Mouse (Mus musculus): Measurements from ENCODE around the gene Stil.

The Stil gene

DNA sequence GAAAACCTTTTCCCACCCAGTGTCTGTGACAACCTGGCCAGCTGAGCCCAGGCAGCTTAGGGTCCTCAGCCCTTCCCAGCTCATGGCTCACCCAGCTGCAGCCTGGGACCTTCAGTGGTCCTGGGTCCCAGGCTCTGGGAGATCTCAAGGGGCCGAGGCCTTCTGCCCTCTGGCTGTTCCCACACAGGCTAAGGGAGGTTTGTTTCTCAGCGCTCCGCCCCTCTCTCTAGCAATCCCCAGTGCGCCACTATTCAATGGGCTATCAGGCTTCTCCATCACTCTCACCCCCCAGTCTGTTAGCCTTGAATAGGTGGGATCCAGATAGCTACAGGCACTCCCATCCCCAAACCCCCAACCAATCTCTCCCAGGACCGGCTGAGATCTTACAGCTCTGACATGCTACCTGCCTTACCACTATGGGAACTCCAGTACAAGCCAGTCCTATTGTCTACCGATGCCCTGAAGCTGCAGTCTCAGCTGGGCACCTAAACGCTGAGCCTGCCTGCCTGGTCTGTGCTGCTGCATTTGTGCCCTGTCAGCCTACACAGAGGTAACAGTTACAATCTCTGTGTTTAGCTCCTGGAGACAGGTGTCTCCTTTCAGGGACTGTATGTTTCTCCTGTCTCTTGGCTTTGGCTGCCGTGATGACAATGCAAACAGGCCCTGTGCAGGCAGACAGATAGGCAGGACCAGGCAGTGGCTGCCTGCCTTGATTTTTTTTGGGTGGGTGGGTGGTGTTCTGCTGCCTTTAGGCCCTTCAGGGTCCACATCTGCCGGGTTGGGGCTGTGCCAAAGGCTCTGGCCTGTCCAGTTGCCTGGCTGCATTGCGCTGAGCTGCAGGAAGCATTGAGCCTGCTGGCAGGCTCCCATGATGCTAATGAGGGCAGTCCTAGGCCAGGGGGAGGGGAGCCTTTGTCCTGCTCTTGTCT, 79.2 kb downstream of the Stil start:
- DNase-seq (ENCODE audit: extremely low read depth, insufficient read length, low spot score): no peak

DNA sequence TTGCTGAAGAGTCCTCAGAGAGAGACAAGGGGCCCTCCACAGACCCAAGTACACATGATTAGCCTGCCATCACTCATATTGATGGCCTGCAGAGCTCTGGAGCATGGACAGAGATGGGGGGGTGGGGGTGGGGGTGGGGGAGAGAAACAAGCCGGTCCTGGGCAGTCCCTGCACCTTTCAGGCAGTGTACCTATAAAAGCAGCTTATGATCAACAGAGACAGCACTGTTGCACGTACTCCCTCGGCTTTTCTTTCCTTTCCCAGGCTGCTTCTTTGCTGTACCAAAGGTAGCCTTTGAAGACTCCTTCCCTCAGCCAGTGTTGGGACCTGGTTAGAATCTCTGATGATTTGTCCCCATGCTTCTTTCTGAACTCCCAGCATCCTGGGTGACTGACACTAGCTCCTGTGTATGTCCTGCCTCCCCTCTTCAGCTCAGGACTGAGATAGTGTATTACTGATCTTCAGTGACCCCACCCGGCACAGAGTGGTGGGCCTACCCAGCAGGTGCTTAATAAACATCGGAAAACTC, 79.9 kb downstream of the Stil start:
- no peak for DNase-seq (ENCODE audit: extremely low read depth, insufficient read length, low spot score)

- no peak for DNase-seq (ENCODE audit: extremely low read depth, insufficient read length, low spot score)
Observed at GRCm38 (mm10) chr4:115083031-115083430, 83.1 kb downstream of the Stil start.

- DNase-seq (ENCODE audit: extremely low read depth, insufficient read length, low spot score): peak; percentile 15
Observed at GRCm38 (mm10) chr4:115085522-115086095, 85.7 kb downstream of the Stil start.

DNA sequence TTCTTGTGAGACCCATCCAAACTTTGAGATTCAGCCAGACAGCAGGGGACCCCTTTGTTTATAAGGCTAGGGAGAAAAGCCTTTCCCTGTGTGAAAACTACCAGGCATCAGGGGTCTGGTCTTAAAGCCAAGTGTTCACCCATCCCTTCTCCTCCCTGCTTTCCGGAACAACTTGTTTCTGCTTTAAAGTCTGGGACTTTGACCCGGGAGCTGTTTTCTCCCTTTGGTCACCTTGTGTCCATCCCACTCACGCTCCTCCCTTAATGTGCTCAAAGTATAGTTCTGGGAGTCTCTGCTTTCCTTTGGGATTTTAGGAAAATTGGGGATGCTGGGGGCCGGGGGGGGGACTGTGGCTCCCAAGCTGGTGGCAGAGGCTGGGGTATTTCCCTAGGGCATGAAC, 86.3 kb downstream of the Stil start:
- no peak for DNase-seq (ENCODE audit: extremely low read depth, insufficient read length, low spot score)

GRCm38 (mm10) chr4:115086763-115087415, 86.9 kb downstream of the Stil start:
- no peak for DNase-seq (ENCODE audit: extremely low read depth, insufficient read length, low spot score)

DNA sequence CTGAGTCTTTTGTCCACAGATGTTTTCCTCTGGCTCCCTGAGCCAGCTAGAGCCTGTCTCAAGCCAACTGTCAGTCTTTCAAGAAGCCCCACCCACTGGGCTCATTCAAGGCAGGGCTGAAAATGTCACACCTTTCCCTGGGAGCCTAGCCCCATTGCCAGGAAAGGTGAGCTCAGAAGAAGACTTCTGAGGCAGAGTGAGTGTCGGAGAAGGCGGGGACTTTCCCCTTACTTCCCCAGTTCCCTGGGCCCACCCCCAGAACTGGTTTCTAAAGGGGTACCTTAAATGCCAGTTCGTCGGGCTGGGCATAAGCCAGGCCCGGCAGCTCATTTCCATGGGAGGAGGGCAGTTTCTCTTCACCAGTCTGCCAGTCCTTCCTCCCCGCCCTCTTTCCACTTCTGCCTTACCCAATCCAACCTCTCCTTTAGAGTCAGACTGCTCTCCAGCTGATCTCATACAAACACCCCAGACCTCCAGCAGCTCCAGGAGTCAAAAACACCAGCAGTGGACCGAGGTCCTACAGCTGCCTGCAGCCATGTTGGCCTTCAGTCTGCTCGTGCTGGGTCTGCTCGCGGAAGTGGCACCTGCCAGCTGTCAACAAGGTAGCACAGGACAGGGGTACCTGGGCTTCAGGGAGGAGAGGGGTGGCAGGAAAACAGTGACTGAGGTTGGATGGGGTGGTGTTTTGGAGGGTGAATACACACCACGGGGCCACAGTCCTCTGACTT, 88.8 kb downstream of the Stil start, which contains the start of gene Pdzk1ip1:
TSS of gene Pdzk1ip1 (plus strand) at position 98 of the 728 bp plus-strand sequence.
- peak; percentile 13 for DNase-seq (ENCODE audit: extremely low read depth, insufficient read length, low spot score)

DNA sequence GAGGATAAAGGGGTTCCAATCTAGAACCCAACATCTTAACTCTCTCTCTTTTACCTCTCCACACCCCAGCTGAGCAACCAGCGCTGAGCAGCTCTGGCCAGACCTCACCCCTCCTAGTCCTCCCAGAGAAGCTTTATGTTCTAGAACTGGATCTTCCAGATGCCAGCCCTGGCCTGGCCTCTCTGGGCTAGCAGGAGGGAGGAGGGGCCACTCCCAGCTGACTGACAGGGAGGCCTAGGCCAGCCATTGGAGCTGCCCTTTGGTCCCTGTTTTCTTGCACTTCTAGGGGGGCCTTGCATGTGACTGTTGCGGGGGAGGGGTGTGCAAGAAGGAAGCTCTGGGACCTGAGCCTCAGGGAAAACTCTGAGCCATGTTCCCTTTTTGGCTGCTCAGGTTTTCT, 90.6 kb downstream of the Stil start:
- no peak for DNase-seq (ENCODE audit: extremely low read depth, insufficient read length, low spot score)

- DNase-seq (ENCODE audit: extremely low read depth, insufficient read length, low spot score): no peak
Observed at GRCm38 (mm10) chr4:115091806-115092205, 91.8 kb downstream of the Stil start.

Data from 3134 (cell line).